Mouse (Mus musculus) hindlimb bud, embryonic 11.5 days (tissue): ENCODE results near the gene Prmt1.
"Not testable (repeated sequence)": the region's sequence is repeated elsewhere in the genome, so short reads cannot be mapped to it uniquely, and the experiment has no call there.

Source experiments
- DNase-seq: peaks from one replicate; pipeline ENCODE4 v3.0.0-alpha.2; 2012; ENCODE audit warnings: low read depth, low spot score; ENCODE audit errors: extremely low spot score

Gene Prmt1

DNA sequence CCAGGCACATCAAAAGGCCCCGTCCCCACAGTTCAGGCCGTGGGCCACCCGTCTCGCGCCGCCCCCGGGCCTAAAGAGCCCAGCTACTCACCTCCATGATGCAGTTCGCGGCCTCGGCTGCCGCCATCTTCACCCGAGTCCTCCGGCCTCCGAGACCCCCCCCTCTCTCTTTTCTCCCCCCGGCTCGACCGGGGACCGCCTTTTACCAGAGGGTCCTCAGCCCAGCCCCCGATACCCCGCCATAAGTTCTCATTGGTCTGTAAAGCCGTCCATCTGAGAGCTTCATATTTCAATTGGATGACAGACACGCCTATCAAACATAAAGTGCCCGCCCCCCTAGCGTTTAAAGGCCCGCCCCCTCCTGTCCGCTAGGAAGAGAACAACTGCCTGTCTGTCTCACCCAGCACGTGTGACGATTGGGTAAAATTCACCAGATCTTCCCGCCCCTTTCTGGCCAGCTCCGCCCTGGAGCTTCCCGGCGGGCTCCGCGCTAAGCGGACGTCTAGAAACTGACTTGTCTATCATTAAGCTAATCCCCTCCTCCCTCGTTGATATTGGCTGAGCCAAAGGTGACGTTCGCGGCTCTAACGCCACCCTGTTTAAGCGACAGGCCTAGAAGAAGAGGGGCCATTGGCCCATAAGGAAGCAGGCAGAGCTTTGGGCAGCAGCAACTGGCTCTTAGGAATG, at the start of gene Prmt1:
Prmt1 (minus strand) TSS at position 377 of the 687 bp plus-strand sequence.
- DNase-seq: peak; percentile 98

DNA sequence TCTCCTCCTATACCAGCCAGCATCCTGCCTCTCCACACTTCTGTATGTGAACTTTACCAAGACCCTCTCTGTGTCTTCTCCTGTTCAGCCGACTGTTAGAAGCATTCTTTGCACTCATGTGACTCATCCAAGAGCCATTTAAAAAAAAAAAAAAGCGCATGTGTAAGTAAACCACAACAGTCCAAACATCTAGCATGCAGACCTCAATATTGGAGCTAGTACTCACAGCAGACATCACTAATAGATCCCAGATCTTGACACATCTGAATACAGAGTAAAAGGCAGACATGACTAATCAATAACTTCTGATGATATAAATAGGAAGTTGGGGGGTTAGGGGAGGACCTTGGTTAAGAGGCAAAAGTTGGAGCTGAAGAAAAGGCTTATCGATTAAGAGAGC, 49.3 kb upstream of the Prmt1 start:
- no peak for DNase-seq

DNA sequence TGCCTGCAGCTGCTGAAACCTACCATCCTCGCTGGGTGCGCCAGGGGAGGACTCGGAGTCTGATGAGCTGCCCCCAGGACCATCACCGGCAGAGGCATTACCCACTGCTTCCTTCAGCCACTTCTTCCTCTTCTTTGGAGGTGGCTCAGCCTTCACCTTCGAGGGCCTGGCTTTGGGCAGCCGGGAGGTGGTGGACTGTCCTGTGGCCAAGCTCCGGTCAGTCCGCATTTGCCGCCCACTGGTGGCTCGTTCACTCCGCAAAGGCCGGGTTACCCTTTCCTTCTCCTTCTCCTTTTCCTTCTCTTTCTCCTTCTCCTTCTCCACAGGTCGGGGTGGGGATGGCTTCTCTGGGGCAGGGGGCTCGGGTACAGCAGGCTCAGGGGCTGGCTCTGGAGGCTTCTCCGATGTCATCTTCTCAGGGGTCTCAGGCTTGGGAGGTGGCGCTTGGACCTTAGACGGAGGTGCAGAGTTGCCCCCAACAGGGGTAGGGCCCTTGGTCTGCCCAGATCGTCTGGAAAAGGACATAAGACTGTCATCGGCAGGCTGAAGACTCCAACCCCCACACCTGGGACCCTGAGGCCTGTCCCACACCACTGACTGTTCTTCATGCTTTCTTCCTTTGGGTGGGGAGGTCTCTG, 47.5 kb upstream of the Prmt1 start:
- DNase-seq: no peak

DNA sequence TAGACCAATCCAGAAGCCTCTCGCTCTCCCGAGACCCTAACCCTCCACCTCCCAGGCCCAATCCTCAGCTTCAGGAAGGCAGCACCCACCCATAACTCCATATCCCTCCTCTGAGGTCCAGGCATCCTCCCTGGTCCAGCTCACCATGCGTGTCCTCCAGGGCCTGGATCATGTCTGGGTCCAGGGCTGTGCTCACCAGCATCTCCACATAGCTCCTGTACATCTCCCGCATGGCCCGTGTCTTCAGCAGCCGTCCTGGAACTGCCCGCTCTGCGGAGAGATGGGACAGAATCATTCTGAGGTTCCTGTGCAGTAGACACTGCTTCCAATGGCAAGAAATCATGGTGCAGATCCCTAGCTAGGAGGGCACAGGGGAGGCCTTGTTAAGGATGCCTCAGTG, 44.5 kb upstream of the Prmt1 start:
- no peak for DNase-seq

DNA sequence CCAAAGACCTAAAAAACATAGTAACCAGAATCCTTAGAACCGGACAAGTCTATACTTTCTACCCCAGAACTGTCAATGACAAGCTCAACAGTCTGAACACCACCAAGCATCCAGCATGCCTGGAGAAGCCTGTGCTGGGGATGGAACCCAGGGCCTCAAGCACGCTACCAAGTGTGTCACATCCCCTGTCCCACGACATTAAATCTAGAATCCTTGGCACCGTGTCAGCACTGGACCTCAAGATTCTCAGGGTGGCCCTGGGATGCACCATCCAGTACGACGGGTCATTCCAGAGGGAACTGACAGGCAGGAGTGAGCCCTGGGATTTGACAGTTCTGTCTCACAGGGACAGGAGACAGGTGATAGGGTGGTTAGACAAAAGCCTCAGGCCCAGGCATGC, 43.6 kb upstream of the Prmt1 start:
- DNase-seq: no peak

DNA sequence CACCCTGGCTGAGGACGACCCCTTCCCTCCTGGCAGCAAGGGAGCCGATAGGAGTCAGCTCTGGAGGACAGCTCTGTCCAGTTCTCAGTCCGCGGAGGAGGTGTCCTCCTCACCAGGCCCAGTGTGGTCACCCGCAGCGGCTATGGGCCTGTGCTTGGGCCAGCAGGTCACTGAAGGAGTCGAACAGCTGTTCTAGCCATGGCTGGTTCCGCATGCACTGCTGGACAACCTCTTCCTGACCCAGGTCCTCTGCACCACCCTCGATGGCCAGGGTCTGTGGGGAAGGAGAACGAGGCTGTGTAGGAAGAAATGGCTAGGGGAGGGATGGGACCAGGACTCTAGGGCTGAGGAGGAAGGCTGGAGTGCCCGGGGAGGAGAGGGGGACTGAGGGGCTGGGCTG, 42.0 kb upstream of the Prmt1 start:
- DNase-seq: no peak

DNA sequence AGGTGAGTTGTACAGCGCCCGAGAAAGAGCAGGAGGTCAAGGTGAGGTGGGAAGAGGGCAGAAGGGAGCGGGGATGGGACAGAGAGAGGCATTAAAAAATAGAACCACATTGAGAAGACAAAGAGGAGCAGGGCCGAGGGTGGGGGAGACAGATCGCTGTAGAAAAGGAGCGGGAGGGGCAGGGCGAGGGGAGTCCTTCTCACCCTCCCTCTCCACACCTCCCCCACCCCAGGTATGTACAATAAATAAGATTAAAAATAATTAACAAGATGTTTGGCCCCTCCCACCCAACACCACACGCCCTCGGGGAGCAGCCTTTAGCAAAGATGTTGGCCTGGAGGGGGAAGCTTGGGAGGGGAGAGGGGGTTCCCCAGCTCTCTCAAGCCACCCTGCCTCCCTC, 41.4 kb upstream of the Prmt1 start:
- no peak for DNase-seq

DNA sequence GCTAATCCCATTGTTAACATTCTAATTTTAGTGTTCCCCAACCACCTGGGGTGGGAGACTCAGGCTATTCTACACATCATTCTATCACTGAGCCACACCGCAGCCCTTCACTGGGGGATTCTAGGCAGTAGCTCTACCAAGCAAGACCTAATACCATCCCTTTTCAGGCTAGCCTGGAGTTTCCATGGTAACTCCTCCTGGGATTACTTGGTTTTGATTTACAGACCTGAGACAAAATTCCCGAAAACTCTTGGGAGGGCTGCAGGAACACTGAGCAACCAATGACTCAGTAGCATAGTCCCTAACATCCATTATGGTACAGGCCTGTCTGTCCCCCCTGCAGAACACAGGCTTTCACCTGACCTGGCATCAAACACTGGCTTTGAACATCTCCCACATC, 39.9 kb upstream of the Prmt1 start:
- DNase-seq: no peak

DNA sequence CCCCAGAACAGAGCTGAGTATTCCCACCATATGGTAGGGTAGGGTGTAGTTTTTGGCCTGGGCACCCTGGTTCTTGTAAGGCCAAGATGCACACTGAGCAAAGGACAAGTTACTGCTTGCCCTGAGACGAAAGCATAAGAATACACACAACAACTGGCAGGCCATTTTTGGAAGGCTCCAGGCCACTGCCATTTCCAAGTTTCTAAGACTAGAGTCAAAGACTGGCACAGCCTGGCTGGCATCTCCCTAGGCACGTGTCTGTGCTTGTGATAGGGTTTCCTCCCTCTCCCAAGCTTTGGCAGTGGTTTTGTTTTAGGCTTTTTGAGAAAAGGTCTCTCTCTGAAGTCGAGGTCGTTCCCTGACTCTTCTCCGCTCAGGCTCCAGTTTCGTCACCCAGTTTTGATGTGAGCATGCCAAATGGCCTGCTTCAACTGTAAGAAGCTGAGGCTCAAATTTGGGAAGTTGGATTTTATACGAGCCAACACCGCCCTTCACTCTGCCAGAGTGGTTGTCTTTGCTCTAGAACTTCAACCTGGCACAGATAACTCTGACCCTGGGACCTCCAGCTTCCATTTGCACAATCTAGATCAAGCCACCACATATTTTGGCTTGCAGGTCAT, 39.3 kb upstream of the Prmt1 start:
- DNase-seq: no peak

DNA sequence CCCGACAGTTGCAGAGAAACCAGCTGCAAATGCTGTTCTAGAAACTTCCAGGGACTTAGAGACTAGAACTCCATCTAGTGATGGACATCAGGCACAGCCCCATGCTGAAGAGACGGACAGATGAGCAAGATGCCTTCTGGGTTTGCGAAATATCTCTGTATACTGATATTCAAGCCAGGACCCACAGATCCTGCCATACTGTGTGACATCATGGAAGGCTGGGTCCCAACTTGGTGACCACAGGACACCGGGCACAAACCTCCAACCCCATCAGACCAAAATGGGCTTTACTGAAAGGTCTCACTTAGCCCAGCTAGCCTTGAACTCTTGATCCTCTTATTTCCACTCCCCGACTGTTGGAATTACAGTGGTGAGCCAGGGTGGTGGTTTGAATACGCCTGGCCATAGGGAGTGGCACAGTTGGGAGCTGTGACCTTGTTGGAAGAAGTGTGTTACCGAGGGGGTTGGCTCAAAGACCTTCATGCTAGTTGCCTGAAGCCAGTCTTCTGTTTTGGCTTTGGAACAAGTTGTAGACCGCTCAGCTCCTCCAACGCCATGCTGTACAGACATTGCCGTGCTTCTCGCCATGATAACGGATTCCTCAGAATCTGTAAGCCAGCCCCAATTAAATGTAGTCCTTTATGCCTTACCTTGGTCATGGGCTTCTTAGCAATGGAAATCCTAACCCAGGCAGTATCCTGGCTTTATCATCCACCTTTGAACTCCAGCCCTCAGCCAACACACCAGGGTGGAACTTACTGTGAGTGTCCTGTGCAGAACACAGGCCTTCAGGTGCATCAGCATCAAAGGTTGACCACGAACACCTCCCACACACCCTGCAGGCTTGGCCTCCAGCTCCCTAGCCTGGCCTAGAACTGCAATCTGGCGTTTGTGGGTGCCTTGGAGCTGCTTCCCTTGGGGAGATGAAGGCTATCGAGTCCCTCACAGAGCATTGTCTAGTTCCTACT, 38.2 kb upstream of the Prmt1 start:
- no peak for DNase-seq

DNA sequence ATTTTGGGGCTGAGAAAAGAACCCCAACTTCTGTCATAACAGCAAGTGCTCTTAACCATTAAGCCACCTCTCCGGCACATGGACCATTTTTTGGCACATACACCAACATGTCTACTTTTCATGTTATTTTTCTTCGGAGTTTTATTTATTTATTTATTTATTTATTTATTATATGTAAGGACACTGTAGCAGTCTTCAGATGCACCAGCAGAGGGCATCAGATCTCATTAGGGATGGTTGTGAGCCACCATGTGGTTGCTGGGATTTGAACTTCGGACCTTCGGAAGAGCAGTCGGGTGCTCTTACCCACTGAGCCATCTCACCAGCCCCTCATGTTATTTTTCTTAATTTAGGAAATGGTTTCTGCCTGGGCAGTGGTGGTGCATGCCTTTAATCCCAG, 37.3 kb upstream of the Prmt1 start:
- not testable (repeated sequence) for DNase-seq

DNA sequence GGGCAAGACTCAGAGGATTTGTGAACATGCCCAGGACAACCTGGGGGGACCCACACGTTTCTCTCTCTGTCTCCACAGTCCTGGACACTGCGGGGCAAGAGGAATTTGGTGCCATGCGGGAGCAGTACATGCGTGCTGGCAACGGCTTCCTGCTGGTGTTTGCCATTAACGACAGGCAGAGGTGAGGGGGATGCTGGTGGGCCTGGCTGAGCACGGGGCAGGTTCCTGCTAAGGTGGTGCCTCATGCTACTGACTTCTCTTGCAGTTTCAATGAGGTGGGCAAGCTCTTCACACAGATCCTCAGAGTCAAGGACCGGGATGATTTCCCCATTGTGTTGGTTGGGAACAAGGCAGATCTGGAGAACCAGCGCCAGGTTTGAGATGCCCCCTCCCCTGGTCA, 33.9 kb upstream of the Prmt1 start:
- DNase-seq: no peak

DNA sequence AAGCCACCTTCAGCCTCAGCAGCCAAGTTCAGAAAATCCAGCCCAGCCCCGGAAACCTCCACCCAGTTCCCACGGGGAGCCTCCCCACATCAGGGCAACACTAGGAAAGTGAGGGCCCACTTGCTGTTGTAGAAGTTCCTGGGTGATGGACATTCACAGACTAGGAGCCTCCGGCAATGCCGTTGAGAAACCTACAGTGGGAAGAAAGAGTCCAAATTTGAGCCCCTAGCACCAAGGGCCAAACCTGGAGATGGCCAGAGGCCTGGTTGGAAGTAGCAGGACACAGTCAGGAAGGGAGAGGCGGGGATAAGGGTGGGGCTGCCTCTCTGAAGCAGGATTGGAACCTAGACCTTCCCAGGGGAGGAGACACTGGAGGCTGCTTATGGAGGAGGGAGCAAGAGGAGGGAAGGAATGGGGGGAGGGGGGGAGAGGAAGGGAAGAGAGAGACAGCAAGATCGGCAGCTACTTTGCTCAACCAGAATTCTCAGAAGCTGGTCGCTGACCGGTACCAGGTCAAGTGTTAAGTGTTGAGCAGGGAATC, 32.7 kb upstream of the Prmt1 start:
- DNase-seq: no peak

DNA sequence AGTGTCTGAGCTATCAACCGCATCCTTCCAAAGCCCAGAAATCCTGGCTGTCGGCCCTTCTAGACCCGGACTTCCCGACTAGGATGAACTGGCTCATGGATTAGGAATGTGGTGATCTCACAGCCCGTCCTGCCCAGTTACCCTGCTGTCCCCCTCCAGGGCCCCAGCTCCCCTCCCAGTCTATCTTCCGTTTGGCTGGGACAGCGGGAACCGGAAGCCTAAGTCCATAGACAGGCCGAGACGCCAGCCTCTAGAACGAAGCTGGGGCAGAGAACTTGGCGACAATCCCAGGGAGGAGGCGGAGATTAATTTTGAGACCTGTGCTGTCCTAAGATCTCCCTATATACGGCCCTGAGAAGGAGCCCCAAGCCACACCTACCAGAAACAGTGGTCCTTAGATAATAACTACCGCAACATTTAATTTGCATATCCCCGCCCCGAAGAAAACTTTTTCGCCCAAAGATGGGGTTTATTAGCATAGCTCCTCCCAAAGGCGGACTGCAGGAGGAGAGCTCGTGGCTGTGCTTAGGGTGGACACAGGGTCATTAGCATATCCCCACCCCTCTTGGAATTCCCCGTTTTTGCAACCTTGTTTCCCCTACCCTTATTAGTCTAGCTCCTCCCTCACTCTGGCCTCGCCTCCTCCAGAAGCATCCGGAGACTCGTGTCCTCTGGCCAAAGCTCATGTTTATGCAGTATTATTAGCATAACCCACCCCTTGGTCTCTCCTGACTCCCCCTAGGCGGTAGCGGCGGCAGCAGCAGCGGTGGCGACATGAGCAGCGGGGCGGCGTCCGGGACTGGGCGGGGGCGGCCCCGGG, 31.1 kb upstream of the Prmt1 start, which contains the start of gene Rras:
Rras (plus strand) TSS at position 720 of the 820 bp plus-strand sequence.
- peak; percentile 95 for DNase-seq

DNA sequence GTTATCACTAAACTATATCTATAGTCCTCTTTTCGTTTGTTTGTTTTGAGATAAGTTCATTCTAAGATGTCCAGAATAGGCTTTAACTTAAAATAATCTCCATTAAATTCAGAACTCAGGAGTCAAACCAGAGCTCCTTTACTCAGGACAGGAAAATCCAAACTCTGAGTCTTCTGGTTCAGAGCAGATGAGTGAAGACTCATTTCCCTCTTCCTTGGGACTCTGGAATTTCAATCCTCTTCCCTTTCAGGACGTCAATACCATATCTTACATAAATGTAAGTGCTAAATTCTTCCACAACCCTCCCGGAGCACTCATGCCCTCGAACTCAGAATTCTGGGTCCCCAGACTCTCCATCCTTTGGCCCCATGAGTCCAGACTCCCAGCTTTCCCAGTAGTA, 30.4 kb upstream of the Prmt1 start:
- no peak for DNase-seq

DNA sequence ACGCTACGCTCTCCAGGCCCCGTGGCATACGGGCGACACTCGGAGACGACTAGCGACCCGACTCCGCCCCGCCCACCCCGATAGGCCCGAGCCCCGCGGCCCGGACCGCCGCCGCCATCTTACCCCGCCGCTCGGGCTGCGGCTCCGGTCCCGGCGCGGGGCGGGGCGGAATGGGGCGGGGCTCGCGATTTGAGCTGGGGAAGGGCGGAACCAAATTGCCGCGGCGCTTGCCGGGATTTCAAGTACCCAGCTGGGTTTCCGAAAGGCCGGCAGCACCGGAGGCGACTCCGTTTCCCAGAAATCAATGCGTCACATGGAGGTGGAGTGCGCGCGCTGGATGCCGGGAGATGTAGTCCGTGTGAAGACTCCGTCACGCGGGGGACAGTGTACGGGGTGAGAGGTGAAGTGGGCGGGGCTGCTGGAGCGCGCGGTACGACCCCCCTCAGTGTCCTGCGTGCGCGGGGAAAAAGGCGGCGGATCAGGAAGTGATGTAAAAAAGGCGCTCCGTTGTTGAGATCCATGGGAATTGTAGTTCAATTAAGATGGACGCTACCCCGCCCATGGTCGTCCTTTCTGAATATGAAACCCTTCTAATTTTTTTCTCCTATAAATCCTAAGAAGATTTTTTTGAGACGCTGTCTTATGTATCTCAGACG, 29.7 kb upstream of the Prmt1 start, which contains the start of gene Scaf1:
Scaf1 (minus strand) TSS at position 407 of the 656 bp plus-strand sequence.
- peak; percentile 89 for DNase-seq

DNA sequence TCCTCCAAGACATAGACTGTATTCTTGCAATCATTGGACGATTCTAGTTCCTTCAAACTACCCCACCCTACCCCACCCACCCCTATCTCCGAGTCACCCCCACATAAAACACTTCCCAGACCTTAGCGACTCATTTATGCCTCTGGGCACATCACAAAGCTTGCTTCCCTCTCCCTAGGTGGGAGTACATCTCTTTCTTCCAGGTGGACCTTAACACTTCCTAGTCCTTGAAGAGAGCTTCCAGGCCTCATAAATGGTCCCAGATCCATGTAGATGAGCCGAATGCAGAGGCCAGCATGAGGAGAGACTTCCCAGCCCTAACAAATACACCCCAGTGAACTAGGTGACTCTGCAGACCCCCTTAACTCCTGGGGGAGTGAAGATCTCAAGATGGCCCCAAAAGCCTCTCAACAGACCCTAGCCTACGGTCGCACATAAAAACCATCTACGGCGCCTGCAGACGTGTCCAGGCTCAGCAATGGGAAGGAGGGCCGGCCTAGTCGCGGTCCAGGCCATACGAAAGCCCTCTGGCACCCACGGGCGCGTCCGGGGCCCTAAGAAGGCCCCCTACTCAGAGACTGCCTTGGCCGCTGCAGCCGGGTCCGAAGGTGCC, 29.1 kb upstream of the Prmt1 start:
- DNase-seq: no peak

DNA sequence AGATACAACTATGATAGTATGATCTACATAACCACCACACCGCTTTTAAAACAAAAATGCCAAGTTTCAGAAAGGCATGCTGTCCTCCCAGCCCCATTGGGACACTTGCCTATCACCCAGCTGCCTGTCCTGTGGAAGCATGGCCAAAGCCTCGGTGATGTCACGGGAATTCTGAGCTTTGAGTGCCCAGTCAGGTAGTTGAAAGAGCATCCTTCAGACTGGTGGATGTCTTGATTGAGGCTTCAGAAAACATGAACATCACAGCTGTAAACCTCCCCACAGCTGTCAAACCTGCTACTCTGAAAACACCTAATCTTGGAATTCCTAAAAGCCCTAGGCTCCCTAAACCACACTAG, 27.7 kb upstream of the Prmt1 start:
- no peak for DNase-seq
